Mouse (Mus musculus) spleen, adult 18-20 months (tissue): ENCODE measurements around the gene Arhgef28.

Experiments
- DNase-seq, 2 experiments: peaks; one replicate each; pipeline ENCODE4 v3.0.0; 2022; ENCODE audit warnings: mixed read lengths in 2 of 2

Arhgef28 gene

DNA sequence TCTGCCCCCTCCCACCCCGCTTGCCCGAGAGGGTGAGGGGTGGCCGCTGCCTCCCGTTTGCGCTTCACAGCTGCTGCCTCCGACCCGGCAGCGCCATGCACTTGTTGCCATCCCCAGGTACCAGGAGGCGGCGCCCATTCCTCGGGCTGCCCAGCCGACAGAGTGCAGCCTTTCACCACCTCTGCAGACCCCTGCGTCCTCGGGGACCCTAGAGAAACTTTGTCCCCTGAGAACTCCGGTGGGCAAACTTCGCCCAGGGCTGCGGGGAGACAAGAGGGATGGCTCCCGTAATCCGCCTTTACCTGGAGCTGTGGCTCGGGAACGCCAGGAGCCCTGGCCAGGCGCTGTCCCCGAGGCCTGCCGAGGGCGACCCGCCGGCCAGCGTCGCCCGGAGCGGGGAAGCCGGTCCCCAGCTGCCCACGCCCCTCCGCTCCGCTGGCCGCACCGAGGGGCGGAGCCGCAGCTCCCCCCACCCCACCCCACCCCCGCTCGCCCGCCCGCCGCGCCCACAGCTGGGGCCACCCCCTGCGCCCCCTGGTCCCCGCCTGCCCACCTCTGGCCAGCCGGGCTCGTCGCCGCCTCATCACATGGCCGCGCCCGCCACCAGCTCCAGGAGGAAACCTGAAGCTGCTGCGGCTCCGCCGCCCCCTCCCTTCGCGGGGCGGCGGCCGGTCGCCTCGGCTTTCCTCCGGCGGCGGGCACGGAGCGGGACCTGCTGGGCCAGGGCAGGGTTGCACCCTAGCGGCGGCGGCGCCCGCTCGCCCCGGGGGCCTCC lies at the start of gene Arhgef28:
Gene Arhgef28, minus strand, starts transcription at position 669 of the 775 bp plus-strand sequence.
- DNase-seq: peak in 1 of 2 experiments; percentile 21

DNA sequence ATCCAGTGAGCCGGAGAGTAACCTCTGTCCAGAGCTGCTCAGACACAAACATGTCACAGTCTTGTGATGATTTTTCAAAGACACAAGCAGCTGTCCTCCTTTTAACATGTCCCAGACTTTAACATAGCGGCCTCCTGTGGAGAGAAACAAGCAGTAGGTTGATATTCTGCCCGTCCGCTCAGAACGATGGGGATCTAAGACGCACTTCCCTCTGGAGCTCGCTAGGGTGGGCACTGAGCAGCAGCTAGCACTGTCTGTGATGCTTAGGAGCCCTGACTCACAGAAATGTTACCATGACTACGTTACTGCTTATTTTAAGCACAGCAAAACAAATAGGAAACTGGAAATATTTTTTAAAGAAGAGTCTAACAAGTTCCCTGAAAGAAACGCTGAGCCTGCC lies 48.7 kb upstream of the Arhgef28 start:
- DNase-seq: no peak

DNA sequence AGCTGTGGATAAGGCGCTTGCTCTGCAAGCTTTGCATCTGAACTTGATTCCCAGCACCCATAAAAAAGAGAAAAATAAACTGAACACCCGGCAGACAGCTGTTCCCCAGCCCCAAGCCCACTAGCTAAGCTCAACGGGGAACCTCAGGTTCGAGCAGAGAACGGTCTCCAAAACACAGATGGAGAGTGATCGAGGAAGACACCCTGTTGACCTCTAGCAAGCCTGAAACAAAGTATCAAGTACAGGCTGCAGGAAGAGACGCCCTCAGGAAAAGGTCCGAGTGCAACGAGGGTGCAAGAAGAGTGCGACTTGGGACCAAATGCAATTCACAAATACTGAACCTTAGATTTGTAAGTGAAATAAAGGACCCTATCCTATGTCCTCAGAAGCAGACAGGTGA lies 43.4 kb upstream of the Arhgef28 start:
- no peak for DNase-seq

DNA sequence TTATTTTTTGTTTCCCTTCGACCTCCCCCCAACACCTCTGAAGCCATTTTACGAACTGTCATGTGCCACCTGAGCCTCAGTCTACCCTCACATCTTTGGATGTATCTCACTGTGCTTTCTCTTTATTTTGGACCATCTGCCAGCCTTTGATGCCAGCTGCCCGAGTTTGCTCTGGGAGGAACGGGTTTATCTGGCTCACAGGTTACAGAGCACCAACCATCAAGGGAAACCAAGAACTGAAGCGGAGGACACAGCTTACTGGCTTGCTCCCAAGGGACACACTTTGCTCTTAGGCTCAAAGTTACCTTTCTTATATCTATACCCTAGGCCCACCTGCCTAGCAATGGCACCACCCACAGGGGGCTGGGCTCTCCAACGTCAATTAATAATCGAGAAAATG lies 39.1 kb upstream of the Arhgef28 start:
- DNase-seq: no peak

DNA sequence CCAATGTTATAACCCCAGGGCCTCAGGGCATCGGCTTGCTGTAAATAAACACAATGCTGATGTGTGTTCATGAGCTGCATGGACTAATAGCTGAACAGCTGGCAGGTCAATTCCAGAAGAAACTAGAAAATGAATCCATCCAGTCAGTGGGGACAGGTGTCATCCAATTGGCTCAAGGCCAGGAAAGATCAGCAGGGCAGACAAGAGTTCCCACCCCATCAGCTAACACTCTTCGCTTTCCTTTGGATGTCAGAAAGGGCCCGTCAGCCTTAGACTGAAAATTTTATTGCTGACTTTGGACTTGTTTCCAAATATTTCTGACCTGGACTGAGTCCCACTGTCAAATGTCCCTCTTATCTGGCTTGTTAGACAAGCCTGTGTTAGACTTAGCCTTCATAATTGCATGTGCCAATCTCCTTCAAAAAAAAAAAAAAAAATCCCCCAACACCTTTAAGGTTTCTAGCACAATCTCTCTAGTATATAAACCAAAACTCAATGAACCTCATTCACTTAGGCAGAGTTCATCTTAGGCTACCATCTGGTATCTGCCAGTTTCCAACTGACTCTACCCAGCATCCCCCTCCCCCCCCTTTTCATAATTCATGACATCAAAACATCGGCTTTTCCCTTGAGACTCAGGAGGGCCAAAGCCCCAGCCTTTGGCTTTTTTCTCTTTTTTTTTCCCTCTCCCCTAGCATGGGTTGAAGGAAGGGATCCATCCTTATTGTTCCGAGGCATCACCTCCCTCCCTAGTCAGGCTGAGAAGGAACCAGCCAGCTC lies 38.5 kb upstream of the Arhgef28 start:
- no peak for DNase-seq

DNA sequence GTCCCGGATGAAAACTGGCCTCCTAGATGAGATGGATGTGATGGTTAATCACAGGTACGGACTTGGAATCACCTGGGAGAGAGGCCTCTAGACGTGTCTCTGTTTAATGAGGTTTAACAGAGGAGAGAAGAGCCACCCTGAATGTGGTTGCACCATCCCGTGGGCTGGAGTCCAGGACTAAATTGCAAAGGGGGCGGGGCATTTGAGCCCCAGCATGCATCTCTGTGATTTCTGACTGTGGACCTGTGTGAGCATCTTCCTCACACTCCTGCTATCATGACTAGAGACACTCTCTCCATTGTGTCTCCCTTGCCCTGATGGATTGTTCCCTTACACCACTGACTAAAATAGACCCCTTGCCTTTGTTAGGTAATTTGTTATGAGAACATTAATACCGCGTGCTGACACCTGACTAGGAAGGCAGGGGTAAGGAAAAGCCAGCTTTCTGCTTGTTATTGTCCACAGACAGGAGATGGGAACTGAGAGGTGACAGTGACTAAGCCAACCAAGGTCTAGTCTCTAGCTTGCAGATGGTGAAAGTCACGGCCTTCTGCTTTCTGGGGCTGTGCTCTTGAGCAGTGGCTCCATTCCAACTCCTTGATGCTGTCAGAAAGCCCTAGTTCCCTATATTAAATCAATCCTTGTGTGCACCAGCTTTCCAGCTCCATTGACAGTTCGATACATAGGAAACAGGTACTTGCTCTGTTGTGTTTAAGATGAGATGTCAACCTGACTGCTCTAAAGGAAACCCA lies 35.5 kb upstream of the Arhgef28 start:
- DNase-seq: no peak

DNA sequence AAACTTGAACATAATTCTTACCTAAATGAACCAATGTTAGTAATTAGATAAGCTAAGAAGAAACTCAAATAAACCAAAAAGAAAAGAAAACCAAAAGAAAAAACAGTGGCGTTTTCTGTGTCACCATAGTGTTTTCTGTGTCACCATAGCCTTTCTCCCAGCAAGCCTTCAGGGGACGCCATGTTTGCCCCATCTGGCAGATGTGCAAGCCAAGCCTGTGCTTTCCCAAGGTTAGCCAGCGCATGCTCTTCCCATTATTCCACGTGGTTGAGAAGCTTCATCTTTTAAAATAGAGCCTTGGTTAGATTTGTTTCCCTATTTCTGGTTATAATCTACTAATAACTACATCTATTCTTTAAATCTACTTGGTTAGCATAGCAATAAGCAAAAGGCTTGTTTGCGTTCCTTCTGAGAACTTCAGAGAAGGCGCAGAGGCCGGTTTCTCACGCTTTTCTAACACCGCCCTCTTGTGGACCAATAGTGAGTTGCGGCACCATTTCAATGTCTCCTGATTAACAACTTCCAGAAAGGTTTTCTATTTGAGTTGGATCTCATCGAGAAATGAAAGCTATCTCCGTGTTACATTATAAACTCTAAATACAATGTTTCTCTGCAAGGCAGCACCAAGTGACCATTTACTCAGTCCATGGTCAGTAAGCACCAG lies 33.9 kb upstream of the Arhgef28 start:
- DNase-seq: peak in 1 of 2 experiments; percentile 50

DNA sequence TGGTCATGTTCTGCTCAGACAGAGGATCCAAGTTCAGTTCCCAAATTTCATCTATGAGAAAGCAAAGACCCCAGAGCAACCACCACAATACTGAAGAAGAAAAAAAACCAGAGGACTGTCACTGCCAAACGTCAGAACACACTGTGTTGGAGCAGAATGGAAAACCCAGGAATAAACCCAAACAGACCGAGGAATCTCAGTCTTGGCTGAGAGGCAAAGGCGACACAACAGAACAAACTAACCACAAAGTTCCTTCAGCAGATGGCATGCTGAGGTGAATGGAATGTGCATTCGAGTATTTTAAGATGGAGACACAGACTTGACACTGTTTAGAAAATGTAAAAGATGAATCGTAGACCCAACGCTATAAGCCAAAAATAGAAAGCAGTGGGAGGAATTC lies 29.2 kb upstream of the Arhgef28 start:
- DNase-seq: no peak

DNA sequence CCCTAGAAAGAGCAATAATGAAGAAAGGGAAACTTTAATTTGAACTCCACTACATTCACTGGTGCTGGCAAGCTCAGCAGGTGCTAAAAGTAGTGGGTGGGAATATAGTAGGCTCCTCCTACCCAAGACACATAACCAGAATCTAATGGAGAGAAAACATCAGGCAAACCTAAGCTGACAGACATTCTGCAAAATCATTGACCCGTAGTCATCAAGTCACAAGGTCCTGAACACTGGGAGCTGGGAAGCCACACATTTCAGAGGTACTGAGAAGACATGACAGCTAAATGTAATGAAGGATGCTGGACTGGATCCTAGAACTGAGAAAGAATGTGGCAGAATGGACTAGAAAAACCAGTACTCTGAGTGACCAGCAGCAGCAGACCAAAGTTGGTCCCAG lies 24.3 kb upstream of the Arhgef28 start:
- DNase-seq: no peak

DNA sequence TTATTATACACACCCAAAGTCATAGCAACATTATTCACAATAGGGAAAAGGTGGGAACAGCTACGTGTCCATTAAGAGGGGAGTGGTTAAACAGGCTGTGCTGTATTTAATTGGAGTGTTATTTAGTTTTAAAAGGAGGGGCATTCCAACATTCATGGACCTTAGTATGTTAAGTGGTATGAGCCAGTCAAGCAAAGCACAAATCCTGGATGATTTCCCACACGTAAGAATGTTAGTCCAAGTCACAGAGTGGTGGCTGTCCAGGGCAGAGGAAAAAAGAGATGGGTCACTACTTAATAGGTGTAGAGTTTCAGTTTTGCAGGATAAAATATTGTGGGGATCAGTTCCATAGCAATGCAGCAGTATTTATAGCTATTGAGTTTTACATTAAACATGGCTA lies 20.0 kb upstream of the Arhgef28 start:
- DNase-seq: no peak

DNA sequence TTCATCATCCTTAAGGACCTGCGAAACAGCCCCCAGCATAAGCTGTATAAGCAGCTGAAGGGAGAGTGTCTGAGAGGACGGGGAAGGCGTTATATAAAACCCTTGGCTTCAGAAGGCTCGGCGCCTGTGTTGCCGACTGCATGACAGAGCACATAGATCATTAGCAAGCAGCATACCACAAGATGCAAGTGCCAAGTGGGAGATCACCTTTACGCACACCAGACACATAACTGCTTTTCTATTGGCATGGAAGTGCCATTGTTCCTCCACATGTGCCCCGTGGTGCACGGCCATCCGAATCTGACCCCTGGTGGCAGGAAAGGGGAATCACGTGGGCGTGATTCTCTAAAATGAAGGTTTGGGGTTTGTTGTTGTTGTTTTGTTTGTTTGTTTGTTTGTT lies 16.6 kb upstream of the Arhgef28 start:
- DNase-seq: no peak

DNA sequence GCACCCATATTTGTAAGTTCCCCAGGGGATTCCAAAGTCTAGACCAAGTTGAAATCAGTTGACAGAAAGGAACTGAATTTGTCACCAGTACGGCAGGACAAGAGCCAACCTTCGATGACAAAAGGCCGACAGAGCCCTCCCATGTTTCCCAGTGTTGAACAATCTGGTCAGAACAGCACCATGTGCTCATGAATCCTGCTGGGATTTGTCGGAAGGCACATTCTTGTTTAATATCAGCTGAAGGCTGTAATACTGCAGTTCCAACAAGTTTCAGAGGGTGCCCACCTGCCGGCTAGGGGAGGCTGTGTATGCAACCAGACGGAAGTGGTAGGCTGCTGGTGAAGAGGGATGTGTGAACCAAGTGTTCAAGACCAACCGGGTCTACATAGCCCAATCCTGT lies 3.9 kb upstream of the Arhgef28 start:
- DNase-seq: no peak

DNA sequence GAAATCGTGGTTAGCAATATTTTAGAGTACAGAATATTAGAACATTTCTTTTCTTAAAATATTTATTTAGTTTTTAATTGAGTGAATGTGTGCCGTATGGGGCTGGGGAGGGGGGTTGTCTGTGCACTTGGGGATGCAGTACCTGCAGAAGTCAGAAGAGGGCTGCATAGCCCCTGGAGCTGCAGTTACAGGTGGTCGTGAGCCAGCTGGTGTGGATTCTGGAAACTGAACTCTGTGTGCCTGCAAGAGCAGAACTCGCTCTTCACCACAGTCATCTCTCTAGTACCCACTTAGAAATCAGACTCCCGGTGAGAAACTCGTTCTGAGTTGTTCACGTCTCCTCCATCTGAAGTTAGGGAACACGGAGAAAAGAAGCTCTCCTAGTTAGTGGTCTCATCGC lies 2.6 kb upstream of the Arhgef28 start:
- no peak for DNase-seq

DNA sequence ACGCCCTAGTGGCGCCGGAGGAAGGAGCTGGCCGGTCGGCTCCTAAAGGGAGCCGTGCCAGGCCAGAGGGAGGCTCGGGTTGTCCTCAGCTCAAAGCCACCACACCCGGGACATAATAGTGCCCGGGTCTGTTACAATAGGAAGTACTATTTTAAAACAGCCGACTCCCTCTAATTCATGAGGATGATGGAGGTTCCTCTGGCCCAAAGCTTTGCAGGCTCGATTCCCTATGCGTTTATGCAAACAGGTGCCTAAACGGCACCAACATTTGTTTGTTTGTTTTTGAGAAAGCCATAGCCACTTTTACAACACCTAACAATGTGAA lies 269 bp upstream of the Arhgef28 start:
- DNase-seq: no peak

DNA sequence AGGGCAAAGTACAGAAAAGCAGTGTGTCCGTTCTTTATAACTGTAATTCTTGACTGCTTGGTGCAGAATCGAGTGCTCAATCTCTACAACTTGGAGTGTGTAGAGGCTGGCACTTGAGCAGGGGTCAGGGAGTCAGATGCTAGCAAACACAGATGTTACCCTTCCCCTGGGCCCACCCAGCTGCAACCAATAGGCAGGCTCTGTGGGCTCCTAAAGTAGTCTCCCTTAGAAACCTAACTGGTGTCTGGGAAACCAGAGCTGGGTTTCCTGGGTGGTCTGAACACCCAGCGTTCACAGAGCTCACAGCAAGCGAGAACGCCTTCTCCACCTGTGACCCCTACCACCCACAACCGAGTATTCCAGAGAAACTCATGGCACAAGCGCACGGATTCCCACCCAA lies 1.1 kb downstream of the Arhgef28 start:
- no peak for DNase-seq

DNA sequence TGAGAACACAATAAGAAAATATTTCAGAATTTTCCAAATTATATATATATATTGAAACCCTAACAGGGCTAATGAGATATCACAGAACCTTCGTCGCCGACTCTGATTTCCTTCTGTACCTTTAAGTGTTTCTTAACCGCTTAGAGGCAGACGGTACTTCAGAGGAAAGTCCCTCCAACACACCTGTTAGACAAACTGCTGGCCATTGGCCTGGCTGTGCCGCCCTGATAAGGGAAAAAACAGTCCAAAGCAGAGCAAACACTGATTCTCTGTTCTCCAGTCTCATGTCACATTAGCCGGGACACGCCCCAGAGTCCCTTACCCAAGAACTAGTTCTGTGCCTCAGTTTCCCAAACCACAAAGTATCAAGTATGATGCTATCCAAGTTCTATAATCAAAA lies 1.9 kb downstream of the Arhgef28 start:
- no peak for DNase-seq

DNA sequence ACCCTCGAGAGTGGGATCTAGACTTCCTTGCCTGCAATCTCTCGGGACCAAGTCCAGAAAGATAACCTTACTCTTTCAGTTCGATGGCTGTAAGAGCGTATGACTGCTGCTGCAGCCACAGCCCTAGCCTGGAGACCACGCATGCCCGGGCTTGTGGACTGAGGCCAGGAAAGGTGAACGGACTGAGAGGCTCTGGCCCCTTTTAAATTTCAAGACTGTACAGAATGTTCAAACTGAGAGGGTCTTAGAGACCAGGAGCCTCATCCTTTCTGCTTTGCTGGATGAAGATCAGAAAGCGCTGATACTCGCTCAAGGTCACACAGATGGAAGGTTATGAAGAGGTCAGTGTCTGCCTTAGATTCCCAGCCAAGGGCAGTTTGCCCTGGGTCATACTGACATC lies 4.8 kb downstream of the Arhgef28 start:
- no peak for DNase-seq

DNA sequence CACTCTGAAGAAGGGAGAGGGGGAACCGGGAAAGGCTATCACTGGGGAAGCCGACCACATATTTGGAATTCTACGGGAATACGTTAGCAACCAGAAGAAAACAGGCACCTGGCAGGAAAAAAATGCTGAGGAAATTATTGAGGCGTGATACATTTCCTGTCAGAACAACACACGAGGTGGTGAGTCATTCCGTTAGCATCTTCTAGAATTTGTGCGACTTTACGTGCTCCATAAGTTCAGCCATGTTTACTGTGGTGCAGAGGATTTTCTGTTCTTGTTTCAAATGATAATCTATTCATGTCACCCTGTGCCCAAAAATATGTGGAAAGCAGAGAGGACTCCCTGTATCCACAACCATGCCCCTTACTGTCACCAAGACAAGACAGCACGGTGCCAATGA lies 13.6 kb downstream of the Arhgef28 start:
- no peak for DNase-seq

DNA sequence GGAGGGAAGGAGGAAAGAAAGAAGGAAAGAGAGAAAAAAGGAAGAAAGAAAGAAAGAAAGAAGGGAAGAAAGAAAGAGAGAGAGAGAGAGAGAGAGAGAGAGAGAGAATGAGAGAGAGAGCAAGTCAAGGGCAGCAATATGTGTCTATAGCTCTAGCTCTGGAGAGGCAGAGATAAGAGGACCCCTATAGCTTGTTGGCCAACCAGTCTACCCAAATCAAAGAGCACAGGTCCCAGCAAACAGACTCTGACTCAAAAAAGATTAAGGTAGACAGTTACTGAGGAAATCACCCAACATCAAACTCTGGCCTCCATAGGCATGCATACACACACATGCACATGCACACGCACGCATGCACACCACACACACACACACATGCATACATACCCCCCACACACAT lies 17.7 kb downstream of the Arhgef28 start:
- no peak for DNase-seq

DNA sequence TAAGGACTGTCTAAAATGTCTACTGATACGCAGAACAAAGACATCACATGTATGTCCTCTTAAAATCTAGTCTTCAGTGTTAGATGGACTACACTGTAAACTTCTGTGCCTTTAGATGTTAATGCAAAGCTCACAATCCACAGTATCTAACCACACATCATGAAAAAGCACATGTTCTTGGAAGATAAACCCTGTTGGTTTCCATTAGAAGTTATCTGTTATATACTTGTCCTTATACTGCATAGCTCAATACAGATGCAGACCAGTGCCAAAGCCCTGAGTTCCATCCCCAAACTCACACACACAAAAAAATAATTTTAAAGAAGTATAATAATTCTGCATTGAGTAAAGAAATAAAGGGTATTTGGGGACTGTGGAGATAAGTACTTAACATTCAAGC lies 18.3 kb downstream of the Arhgef28 start:
- DNase-seq: no peak

DNA sequence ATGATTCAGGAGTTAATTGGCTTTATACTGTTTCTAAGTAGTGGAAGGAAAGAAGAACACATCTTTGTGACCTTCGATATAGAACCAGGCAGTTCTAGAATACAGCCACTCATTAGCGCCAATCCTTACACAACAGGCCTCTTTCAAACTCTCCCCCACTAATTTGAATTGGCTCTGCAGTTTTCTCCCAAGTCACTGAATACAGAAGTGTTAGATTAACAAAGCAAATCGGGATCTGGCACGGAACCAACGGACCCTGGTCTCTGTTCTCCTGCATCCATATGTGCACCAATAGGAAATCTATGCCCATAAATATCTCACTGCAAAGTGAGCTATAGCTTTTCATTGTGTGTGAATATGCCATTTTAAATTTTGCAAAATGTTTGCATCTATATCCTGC lies 20.1 kb downstream of the Arhgef28 start:
- no peak for DNase-seq

DNA sequence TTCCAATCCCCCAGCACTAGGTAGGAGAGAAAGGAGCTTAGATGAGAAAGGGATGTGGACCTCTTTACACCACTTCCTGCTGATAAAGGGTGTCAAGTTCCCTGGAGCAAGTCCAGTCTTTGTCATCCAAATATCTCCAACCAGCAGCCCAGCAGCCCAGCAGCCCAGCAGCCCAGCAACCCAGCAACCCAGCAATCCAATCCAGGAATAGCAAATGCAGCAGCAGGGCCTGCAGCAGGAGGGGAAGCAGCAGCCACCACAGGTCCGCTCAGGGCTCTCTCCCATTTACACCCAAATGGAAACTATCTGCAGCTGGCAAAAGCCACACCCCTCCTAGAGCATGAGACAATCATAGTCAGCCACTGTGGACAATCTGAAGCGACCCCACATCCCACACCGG lies 21.6 kb downstream of the Arhgef28 start:
- no peak for DNase-seq

DNA sequence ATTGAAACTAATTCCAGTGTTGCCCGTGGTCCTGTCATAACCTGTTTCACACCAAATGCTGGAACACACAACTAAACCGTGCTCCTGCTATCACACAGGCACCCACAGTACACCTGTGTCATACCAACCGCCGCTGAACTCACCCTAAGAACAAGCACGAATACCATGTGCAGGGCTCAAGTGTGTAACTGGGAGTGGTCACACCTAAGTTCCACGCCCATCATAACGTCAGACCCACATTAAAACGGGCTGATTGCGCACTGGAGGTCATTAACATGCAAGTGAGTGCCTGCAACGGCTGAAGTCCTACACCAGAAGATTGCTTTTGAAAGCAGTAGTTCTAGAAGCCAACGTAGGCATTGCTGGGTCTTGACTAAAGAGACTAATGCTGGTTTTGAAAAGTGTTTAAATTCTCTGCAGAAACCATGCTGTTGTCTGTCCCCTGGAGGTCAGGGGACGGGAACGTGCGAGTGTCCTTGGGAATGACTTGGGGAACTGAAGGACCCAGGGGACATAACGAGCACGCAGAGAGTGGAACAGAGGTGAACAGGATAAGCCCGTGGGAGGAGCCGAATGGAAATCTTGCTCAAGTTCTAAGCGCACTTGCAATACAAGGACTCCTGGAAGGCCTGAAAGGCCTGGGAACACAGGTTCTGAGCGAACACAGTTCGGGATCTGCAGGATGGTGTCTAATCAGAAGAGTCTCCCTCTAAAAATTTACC lies 22.9 kb downstream of the Arhgef28 start:
- DNase-seq: no peak
